8 mouse cellular contexts compared by ENCODE assay signal in genomic region chr16:93615118-93615870, GRCm38 (mm10). TPM values are rescaled to one million over a fixed set of nuclear protein-coding genes. Genes with fewer than 3 reads are reported as not detected.
DNase-seq lines count a peak whose midpoint lies in the region; ATAC-seq and TF ChIP-seq lines count a peak whose summit lies in the region.

No protein-coding gene starts in this region.

- H3K27ac ChIP-seq in forebrain, postnatal 0 days (ENCODE audit: low read depth, low read length), result no peak overlapping the region
- no peak overlapping the region for H3K27ac ChIP-seq in forebrain, embryonic 16.5 days (ENCODE audit: low read length)
- no peak overlapping the region for H3K27ac ChIP-seq in ES-E14 (ENCODE audit: insufficient read depth, low read depth, low read length, poor library complexity, severe bottlenecking)

- no peak overlapping the region for H3K9ac ChIP-seq in forebrain, postnatal 0 days
- H3K9ac ChIP-seq in forebrain, embryonic 16.5 days (replicated peaks; ENCODE audit: low read depth, low read length), result no peak overlapping the region
- H3K9ac ChIP-seq in ES-E14 (ENCODE audit: insufficient read depth, low read depth, low read length, poor library complexity, severe bottlenecking), result no peak overlapping the region

- WGBS in forebrain, postnatal 0 days, result 44% methylated on average over 5 of the region's 5 CpGs
- WGBS in forebrain, embryonic 16.5 days, result 40% methylated on average over 5 of the region's 5 CpGs

- H3K4me1 ChIP-seq in forebrain, postnatal 0 days (ENCODE audit: insufficient read depth), result no peaks in the 10 kb centered on the region
- no peaks in the 10 kb centered on the region for H3K4me1 ChIP-seq in forebrain, embryonic 16.5 days (replicated peaks; ENCODE audit: control insufficient read depth, insufficient read depth, low read length)
- H3K4me1 ChIP-seq in ES-E14 (ENCODE audit: control insufficient read depth in 2 of 2, insufficient read depth in 2 of 2, low read length in 2 of 2, poor library complexity in 1 of 2), result no peaks in the 10 kb centered on the region

- no peak for ATAC-seq in forebrain, postnatal 0 days
- ATAC-seq in forebrain, embryonic 16.5 days, result no peak

- H3K4me2 ChIP-seq in forebrain, postnatal 0 days (ENCODE audit: low read depth), result no peak overlapping the region
- no peak overlapping the region for H3K4me2 ChIP-seq in forebrain, embryonic 16.5 days (ENCODE audit: low read length)

- no peaks in the 10 kb centered on the region for H3K27me3 ChIP-seq in forebrain, postnatal 0 days (ENCODE audit: insufficient read depth, low read length)
- no peaks in the 10 kb centered on the region for H3K27me3 ChIP-seq in forebrain, embryonic 16.5 days (replicated peaks; ENCODE audit: control insufficient read depth, insufficient read depth, low read length)

- peaks cover 17% of the 10 kb centered on the region for H3K36me3 ChIP-seq in forebrain, postnatal 0 days (ENCODE audit: insufficient read depth)
- peaks cover 3% of the 10 kb centered on the region; the same call in 1 of the 2 replicates for H3K36me3 ChIP-seq in forebrain, embryonic 16.5 days (ENCODE audit: control insufficient read depth, insufficient read depth)
- no peaks in the 10 kb centered on the region for H3K36me3 ChIP-seq in ES-E14 (ENCODE audit: control insufficient read depth, insufficient read depth, low read length, poor library complexity, severe bottlenecking)

- no peak overlapping the region for H3K4me3 ChIP-seq in forebrain, postnatal 0 days (ENCODE audit: low read depth, low read length)
- H3K4me3 ChIP-seq in forebrain, embryonic 16.5 days (replicated peaks; ENCODE audit: low read length), result no peak overlapping the region
- H3K4me3 ChIP-seq in ES-E14 (ENCODE audit: insufficient read depth in 1 of 2, low read depth in 1 of 2, low read length in 2 of 2, poor library complexity in 1 of 2, severe bottlenecking in 1 of 2), result no peak overlapping the region

- in situ Hi-C loops in ES-E14 (cut with MboI; ENCODE audit: low sequenced_read_pairs in 2 of 2, unreplicated experiment in 2 of 2), result no loop called here

- intact Hi-C loops in gastrocnemius, postnatal 36 days (cut with DNase I), result no loop called here

- DNase-seq in forebrain, postnatal 0 days, result peak; percentile 29
- peak; percentile 55 for DNase-seq in ES-E14 (ENCODE audit: low read depth, low spot score)
- peak; percentile 70 to 71 for DNase-seq in cerebellum, adult 18-20 months
- peak; percentile 44 to 64 for DNase-seq in gastrocnemius, postnatal 36 days
- DNase-seq in layer of hippocampus, adult 18-20 months (ENCODE audit: low spot score in 2 of 2), result peak; percentile 52 to 71
- DNase-seq in lung, postnatal 36 days, result peak; percentile 84
- DNase-seq in spleen, postnatal 4 days (ENCODE audit: low spot score in 2 of 2), result peak; percentile 77 to 93

- no peaks in the 10 kb centered on the region for H3K9me3 ChIP-seq in forebrain, postnatal 0 days (ENCODE audit: low read length)
- no peaks in the 10 kb centered on the region for H3K9me3 ChIP-seq in forebrain, embryonic 16.5 days (ENCODE audit: control insufficient read depth, low read length)
- H3K9me3 ChIP-seq in ES-E14 (ENCODE audit: control insufficient read depth, insufficient read depth, low read depth, low read length), result no peaks in the 10 kb centered on the region

- TF ChIP-seq CTCF in forebrain, postnatal 0 days (IDR thresholded peaks at IDR 0.05; ENCODE audit: low read depth), result peak; percentile 62

TF ChIP-seq in ES-E14, 5 proteins besides CTCF, POLR2A, EP300 and RAD21:
- TF ChIP-seq MAFK (IDR thresholded peaks at IDR 0.05; ENCODE audit: insufficient read depth, low read depth, low read length), result no peak
- TF ChIP-seq ZNF384 (IDR thresholded peaks at IDR 0.05; ENCODE audit: low read depth, low read length), result no peak
- TF ChIP-seq CHD2 (IDR thresholded peaks at IDR 0.05; ENCODE audit: low read depth, low read length), result no peak
- TF ChIP-seq ZC3H11A (IDR thresholded peaks at IDR 0.05; ENCODE audit: borderline replicate concordance, low read depth, low read length), result no peak
- no peak for TF ChIP-seq HCFC1 (IDR thresholded peaks at IDR 0.05; ENCODE audit: borderline replicate concordance, insufficient read depth, low read length)

RNA-seq across cellular contexts. Expression of gene Cbr1, which starts 9.6 kb away (rescaled TPM):
- 58.2 and 68.8 TPM in 2 replicates for total RNA-seq in forebrain, postnatal 0 days (2014; rRNA removed)
- 109 and 111 TPM in 2 replicates for polyA plus RNA-seq in forebrain, postnatal 0 days (2015; fragmentation: Nextera tagmentation; extraction: Ambion mirVana)
- polyA plus RNA-seq in forebrain, embryonic 16.5 days (2015; fragmentation: Nextera tagmentation; extraction: Ambion mirVana), result 137 TPM in 2 replicates
- total RNA-seq in ES-E14 (2012; rRNA removed), result 32.9 and 35.3 TPM in 2 replicates
- 10 to 100 TPM; 19.3 to 24.6 TPM for total RNA-seq in gastrocnemius, postnatal 36 days (2021)
- total RNA-seq in layer of hippocampus, adult 18-20 months (2021), result 10 to 100 TPM; 78.0 to 81.9 TPM

RNA-seq across cellular contexts. Expression of gene Setd4, which starts 11.4 kb away (rescaled TPM):
- 15.9 and 16.8 TPM in 2 replicates for total RNA-seq in forebrain, postnatal 0 days (2014; rRNA removed)
- 11.9 and 14.7 TPM in 2 replicates for polyA plus RNA-seq in forebrain, postnatal 0 days (2015; fragmentation: Nextera tagmentation; extraction: Ambion mirVana)
- 14.5 and 22.5 TPM in 2 replicates for polyA plus RNA-seq in forebrain, embryonic 16.5 days (2015; fragmentation: Nextera tagmentation; extraction: Ambion mirVana)
- 27.5 and 44.1 TPM in 2 replicates for total RNA-seq in ES-E14 (2012; rRNA removed)
- total RNA-seq in gastrocnemius, postnatal 36 days (2021), result 1 to 10 TPM; 1.0 to 1.4 TPM
- total RNA-seq in layer of hippocampus, adult 18-20 months (2021), result 10 to 100 TPM in 1 of 2 experiments, 1 to 10 TPM in 1; 8.6 to 10.8 TPM

RNA-seq across cellular contexts. Expression of gene Gm5678, which starts 12.6 kb away (rescaled TPM):
- total RNA-seq in forebrain, postnatal 0 days (2014; rRNA removed), result not detected in 2 replicates
- not detected in 2 replicates for polyA plus RNA-seq in forebrain, postnatal 0 days (2015; fragmentation: Nextera tagmentation; extraction: Ambion mirVana)
- not detected in 2 replicates for polyA plus RNA-seq in forebrain, embryonic 16.5 days (2015; fragmentation: Nextera tagmentation; extraction: Ambion mirVana)
- not detected in 2 replicates for total RNA-seq in ES-E14 (2012; rRNA removed)
- 1 to 10 TPM in 1 of 2 experiments, under 1 TPM in 1; 0.69 to 1.5 TPM for total RNA-seq in gastrocnemius, postnatal 36 days (2021)
- total RNA-seq in layer of hippocampus, adult 18-20 months (2021), result 1 to 10 TPM; 3.8 to 4.4 TPM

Comparison
In these comparisons a context has a peak if more than half of its experiments do, and no peak if none do; other contexts are left out.
1. DNase-seq: peak in every context shown above with its lines; median percentile 85 in spleen, postnatal 4 days; 84 in lung, postnatal 36 days; 70 in cerebellum, adult 18-20 months; 62 in layer of hippocampus, adult 18-20 months; 55 in ES-E14; 54 in gastrocnemius, postnatal 36 days; 29 in forebrain, postnatal 0 days.